Mouse (Mus musculus): ENCODE data around the gene Ksr2. TPM values are rescaled to one million over a fixed set of nuclear protein-coding genes. Genes with fewer than 3 reads are reported as not detected.

The Ksr2 gene
- polyA plus RNA-seq, 1 experiment: 0.30 TPM

DNA sequence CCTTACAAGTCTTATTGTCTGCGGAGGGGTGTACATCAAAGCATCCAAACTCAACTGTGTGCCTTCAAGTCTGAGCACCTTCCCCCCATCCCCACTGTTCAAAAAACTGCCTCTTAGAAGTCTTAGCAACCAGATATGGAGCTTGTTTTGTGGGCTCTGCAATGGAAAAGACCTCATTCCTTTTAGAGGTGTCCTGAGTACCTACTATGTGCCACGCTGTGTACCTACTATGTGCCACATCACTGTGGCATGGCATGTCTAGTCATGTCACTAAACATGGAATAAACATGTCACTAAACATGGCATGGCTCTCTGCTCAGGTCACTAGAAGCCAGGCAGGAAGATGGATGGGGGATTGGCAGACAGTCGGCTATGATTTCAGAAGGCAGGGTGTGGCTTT lies 268.4 kb downstream of the Ksr2 start:
- WGBS: 87% methylated on average over 3 of the region's 3 CpGs
- Histone ChIP-seq H3K4me1 (ENCODE audit: control insufficient read depth, insufficient read depth, insufficient read length) (no peaks in the 10 kb centered on the region), H3K36me3 (ENCODE audit: control insufficient read depth, insufficient read depth, low read length) (no peaks in the 10 kb centered on the region), H3K27me3 (ENCODE audit: control insufficient read depth, insufficient read depth, low read length) (no peaks in the 10 kb centered on the region), H3K4me3 (ENCODE audit: extremely low read depth, insufficient read depth, insufficient read length) (no peak overlapping the region), H3K27ac (ENCODE audit: insufficient read depth, low read length) (no peak overlapping the region)
- no peak for TF ChIP-seq CTCF (IDR thresholded peaks at IDR 0.05; ENCODE audit: extremely low read depth, insufficient read depth, insufficient read length, insufficient replicate concordance)
- no peak for DNase-seq (ENCODE audit: low read depth in 1 of 2, low spot score in 2 of 2)

- H3K4me3 ChIP-seq (ENCODE audit: extremely low read depth, insufficient read depth, insufficient read length): no peak overlapping the region
- TF ChIP-seq CTCF (IDR thresholded peaks at IDR 0.05; ENCODE audit: extremely low read depth, insufficient read depth, insufficient read length, insufficient replicate concordance) (no peak), POLR2A (IDR thresholded peaks at IDR 0.05; ENCODE audit: low read depth, low read length) (no peak)
- no peak for DNase-seq (ENCODE audit: low read depth in 1 of 2, low spot score in 2 of 2)
- H3K36me3 ChIP-seq (ENCODE audit: control insufficient read depth, insufficient read depth, low read length): no peaks in the 10 kb centered on the region
- H3K4me1 ChIP-seq (ENCODE audit: control insufficient read depth, insufficient read depth, insufficient read length): no peaks in the 10 kb centered on the region
- H3K27me3 ChIP-seq (ENCODE audit: control insufficient read depth, insufficient read depth, low read length): no peaks in the 10 kb centered on the region
- H3K27ac ChIP-seq (ENCODE audit: insufficient read depth, low read length): no peak overlapping the region
- WGBS: 90% methylated on average over 8 of the region's 8 CpGs
Observed at GRCm38 (mm10) chr5:117684491-117684890, 270.7 kb downstream of the Ksr2 start.

DNA sequence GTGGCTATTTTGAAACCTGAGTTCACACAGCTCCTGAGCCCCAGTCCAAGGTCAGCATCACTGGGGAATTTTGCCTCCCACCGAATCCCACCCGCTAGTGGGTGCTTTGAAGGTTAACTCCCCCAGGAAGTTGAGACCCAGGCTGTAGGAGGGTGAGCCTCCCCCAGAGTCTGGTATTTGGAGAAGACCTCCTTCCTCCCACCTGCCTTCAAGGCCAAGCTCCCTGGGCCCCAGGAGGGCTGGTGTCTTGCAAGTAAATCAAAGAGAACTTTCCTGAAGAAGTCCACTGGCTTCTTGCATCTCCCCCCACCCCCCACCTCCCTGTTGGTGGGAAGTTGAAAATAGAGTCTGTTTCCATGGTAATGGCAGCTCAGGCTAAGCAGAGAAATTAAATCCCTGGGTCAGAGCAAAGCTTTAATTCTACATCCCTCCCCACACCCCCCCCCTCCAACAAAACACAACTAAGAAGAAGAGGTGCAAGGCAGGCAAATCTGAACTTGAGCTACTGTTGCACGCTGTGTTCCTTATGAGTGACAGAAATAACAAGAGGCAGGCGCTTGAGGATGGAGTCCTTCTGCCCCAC lies 274.1 kb downstream of the Ksr2 start:
- no peak for DNase-seq (ENCODE audit: low read depth in 1 of 2, low spot score in 2 of 2)
- no peak for TF ChIP-seq CTCF (IDR thresholded peaks at IDR 0.05; ENCODE audit: extremely low read depth, insufficient read depth, insufficient read length, insufficient replicate concordance)
- TF ChIP-seq POLR2A (IDR thresholded peaks at IDR 0.05; ENCODE audit: low read depth, low read length): no peak
- Histone ChIP-seq H3K27ac (ENCODE audit: insufficient read depth, low read length) (no peak overlapping the region), H3K4me3 (ENCODE audit: extremely low read depth, insufficient read depth, insufficient read length) (no peak overlapping the region), H3K27me3 (ENCODE audit: control insufficient read depth, insufficient read depth, low read length) (no peaks in the 10 kb centered on the region), H3K36me3 (ENCODE audit: control insufficient read depth, insufficient read depth, low read length) (no peaks in the 10 kb centered on the region), H3K4me1 (ENCODE audit: control insufficient read depth, insufficient read depth, insufficient read length) (no peaks in the 10 kb centered on the region)
- WGBS: 50% methylated on average over 4 of the region's 4 CpGs

- Histone ChIP-seq H3K4me3 (ENCODE audit: extremely low read depth, insufficient read depth, insufficient read length) (no peak overlapping the region), H3K36me3 (ENCODE audit: control insufficient read depth, insufficient read depth, low read length) (no peaks in the 10 kb centered on the region)
Observed at GRCm38 (mm10) chr5:117688738-117689137, 274.9 kb downstream of the Ksr2 start.

DNA sequence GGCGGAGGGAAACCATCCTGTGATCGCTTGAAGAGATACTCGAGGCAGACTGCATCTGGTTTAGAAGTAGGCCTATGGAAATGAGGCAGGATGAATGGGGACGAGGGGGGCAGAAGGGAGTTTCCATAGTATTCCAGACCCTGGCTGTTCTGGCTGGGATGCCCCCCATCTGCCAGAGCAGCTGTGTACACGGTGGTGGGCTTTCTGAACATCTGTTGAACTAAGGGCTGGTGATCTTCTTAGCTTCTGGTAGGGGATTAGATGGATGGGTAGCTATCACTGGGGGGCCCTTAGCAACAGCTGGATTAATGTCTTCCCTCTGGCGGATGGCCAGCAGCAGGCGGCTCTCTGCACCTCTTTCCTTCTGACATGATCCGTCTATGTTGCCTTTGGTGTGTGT lies 276.0 kb downstream of the Ksr2 start:
- DNase-seq (ENCODE audit: low read depth in 1 of 2, low spot score in 2 of 2): no peak
- 77% methylated on average over 8 of the region's 8 CpGs for WGBS
- Histone ChIP-seq H3K27me3 (ENCODE audit: control insufficient read depth, insufficient read depth, low read length) (no peaks in the 10 kb centered on the region), H3K36me3 (ENCODE audit: control insufficient read depth, insufficient read depth, low read length) (no peaks in the 10 kb centered on the region), H3K27ac (ENCODE audit: insufficient read depth, low read length) (no peak overlapping the region), H3K4me1 (ENCODE audit: control insufficient read depth, insufficient read depth, insufficient read length) (no peaks in the 10 kb centered on the region), H3K4me3 (ENCODE audit: extremely low read depth, insufficient read depth, insufficient read length) (no peak overlapping the region)
- TF ChIP-seq POLR2A (IDR thresholded peaks at IDR 0.05; ENCODE audit: low read depth, low read length): no peak
- no peak for TF ChIP-seq CTCF (IDR thresholded peaks at IDR 0.05; ENCODE audit: extremely low read depth, insufficient read depth, insufficient read length, insufficient replicate concordance)

More at GRCm38 (mm10) chr5:117688738-117689137, 274.9 kb downstream of the Ksr2 start:
- TF ChIP-seq POLR2A (IDR thresholded peaks at IDR 0.05; ENCODE audit: low read depth, low read length): no peak
- no peak for TF ChIP-seq CTCF (IDR thresholded peaks at IDR 0.05; ENCODE audit: extremely low read depth, insufficient read depth, insufficient read length, insufficient replicate concordance)
- 48% methylated on average over 3 of the region's 3 CpGs for WGBS
- no peak for DNase-seq (ENCODE audit: low read depth in 1 of 2, low spot score in 2 of 2)
- Histone ChIP-seq H3K27ac (ENCODE audit: insufficient read depth, low read length) (no peak overlapping the region), H3K4me1 (ENCODE audit: control insufficient read depth, insufficient read depth, insufficient read length) (no peaks in the 10 kb centered on the region), H3K27me3 (ENCODE audit: control insufficient read depth, insufficient read depth, low read length) (no peaks in the 10 kb centered on the region)

- 72% methylated on average over 7 of the region's 7 CpGs for WGBS
- Histone ChIP-seq H3K27me3 (ENCODE audit: control insufficient read depth, insufficient read depth, low read length) (no peaks in the 10 kb centered on the region), H3K4me1 (ENCODE audit: control insufficient read depth, insufficient read depth, insufficient read length) (no peaks in the 10 kb centered on the region), H3K36me3 (ENCODE audit: control insufficient read depth, insufficient read depth, low read length) (no peaks in the 10 kb centered on the region), H3K4me3 (ENCODE audit: extremely low read depth, insufficient read depth, insufficient read length) (no peak overlapping the region), H3K27ac (ENCODE audit: insufficient read depth, low read length) (no peak overlapping the region)
- no peak for TF ChIP-seq CTCF (IDR thresholded peaks at IDR 0.05; ENCODE audit: extremely low read depth, insufficient read depth, insufficient read length, insufficient replicate concordance)
- TF ChIP-seq POLR2A (IDR thresholded peaks at IDR 0.05; ENCODE audit: low read depth, low read length): no peak
- no peak for DNase-seq (ENCODE audit: low read depth in 1 of 2, low spot score in 2 of 2)
Observed at GRCm38 (mm10) chr5:117691271-117691670, 277.5 kb downstream of the Ksr2 start.

DNA sequence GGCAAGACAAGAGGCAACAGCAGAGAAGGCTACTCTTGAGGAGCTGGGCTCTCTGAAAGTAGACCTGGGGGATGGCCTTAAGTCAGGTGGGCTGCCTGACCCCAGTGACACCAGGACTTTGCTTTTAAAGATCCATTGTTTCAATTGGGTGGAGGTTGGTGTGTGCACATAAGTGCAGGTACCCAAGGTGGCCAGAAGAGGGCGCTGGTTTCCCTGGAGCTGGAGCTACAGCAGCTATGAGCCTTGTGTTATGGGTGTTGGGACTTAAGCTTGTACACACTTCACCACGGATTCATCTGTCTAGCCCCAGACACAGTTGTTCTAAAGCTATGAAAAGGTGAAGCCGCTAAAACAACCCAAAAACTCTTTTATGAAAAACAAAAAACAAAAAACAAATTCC lies 279.8 kb downstream of the Ksr2 start:
- H3K27ac ChIP-seq (ENCODE audit: insufficient read depth, low read length): no peak overlapping the region
- H3K27me3 ChIP-seq (ENCODE audit: control insufficient read depth, insufficient read depth, low read length): no peaks in the 10 kb centered on the region
- 77% methylated on average over 3 of the region's 3 CpGs for WGBS
- no peak overlapping the region for H3K4me3 ChIP-seq (ENCODE audit: extremely low read depth, insufficient read depth, insufficient read length)
- no peaks in the 10 kb centered on the region for H3K36me3 ChIP-seq (ENCODE audit: control insufficient read depth, insufficient read depth, low read length)
- no peaks in the 10 kb centered on the region for H3K4me1 ChIP-seq (ENCODE audit: control insufficient read depth, insufficient read depth, insufficient read length)
- TF ChIP-seq CTCF (IDR thresholded peaks at IDR 0.05; ENCODE audit: extremely low read depth, insufficient read depth, insufficient read length, insufficient replicate concordance) (no peak), POLR2A (IDR thresholded peaks at IDR 0.05; ENCODE audit: low read depth, low read length) (no peak)
- DNase-seq (ENCODE audit: low read depth in 1 of 2, low spot score in 2 of 2): no peak

Measured in spleen, adult 2 months (tissue).